Mouse (Mus musculus) thymus, adult 2 months (tissue): Measurements from ENCODE around the gene Lypd3. TPM values are rescaled to one million over a fixed set of nuclear protein-coding genes. Genes with fewer than 3 reads are reported as not detected.

Source experiments
- DNase-seq: peaks from one replicate; pipeline ENCODE4 v3.0.0; 2021
- H3K27ac ChIP-seq: fragments of 200-500 bp; 2 replicates; pipeline ENCODE4 v1.5.1; 2012; ENCODE audit warnings: low read length, control low read depth; ENCODE audit not compliant: control insufficient read depth, insufficient read depth
- H3K27me3 ChIP-seq: fragments of 200-500 bp; 2 replicates; pipeline ENCODE4 v1.6.1; 2012; ENCODE audit warnings: mild to moderate bottlenecking, low read length, moderate library complexity, mixed read lengths; ENCODE audit not compliant: control insufficient read depth, insufficient read depth
- H3K36me3 ChIP-seq: fragments of 200-500 bp; 2 replicates; pipeline ENCODE4 v1.6.1; 2012; ENCODE audit warnings: mild to moderate bottlenecking, low read length, moderate library complexity; ENCODE audit not compliant: control insufficient read depth, insufficient read depth
- H3K4me1 ChIP-seq: fragments of 200-500 bp; replicated peaks from 2 replicates; pipeline ENCODE4 v1.6.1; 2012; ENCODE audit warnings: low read length; ENCODE audit not compliant: control insufficient read depth, insufficient read depth
- H3K4me3 ChIP-seq: fragments of 200-500 bp; 2 replicates; pipeline ENCODE4 v1.5.1; 2012; ENCODE audit warnings: mild to moderate bottlenecking, low read length, control low read depth, moderate library complexity; ENCODE audit not compliant: control insufficient read depth, insufficient read depth
- CTCF ChIP-seq: fragments of 200-500 bp; IDR thresholded peaks from 2 replicates; pipeline ENCODE4 v1.5.1; 2012; ENCODE audit warnings: mild to moderate bottlenecking, control low read depth, low read length, moderate library complexity, borderline replicate concordance; ENCODE audit not compliant: control insufficient read depth, poor library complexity, insufficient read depth; ENCODE audit errors: extremely low read depth
- POLR2A ChIP-seq: fragments of 200-500 bp; IDR thresholded peaks from 2 replicates; pipeline ENCODE4 v1.6.1; 2012; ENCODE audit warnings: mild to moderate bottlenecking, low read length, control low read depth, moderate library complexity; ENCODE audit not compliant: control insufficient read depth, poor library complexity, insufficient read depth; ENCODE audit errors: extremely low read depth
- WGBS: fragments of 180-500 bp; shearing (Covaris S2); methylation state at CpG from one replicate; pipeline ENCODE4 v1.1.7; 2018; 5-methylcytosine and 5-hydroxymethylcytosine counted together
- polyA plus RNA-seq: library from polyadenylated mRNA; depleted of rRNA; stranded (reverse); fragments of >200 nt; gene quantifications from 2 replicates; pipeline ENCODE4 v1.2.3, GENCODE M21; 2012

Lypd3 gene
- polyA plus RNA-seq, 1 experiment, result 4.7 TPM

DNA sequence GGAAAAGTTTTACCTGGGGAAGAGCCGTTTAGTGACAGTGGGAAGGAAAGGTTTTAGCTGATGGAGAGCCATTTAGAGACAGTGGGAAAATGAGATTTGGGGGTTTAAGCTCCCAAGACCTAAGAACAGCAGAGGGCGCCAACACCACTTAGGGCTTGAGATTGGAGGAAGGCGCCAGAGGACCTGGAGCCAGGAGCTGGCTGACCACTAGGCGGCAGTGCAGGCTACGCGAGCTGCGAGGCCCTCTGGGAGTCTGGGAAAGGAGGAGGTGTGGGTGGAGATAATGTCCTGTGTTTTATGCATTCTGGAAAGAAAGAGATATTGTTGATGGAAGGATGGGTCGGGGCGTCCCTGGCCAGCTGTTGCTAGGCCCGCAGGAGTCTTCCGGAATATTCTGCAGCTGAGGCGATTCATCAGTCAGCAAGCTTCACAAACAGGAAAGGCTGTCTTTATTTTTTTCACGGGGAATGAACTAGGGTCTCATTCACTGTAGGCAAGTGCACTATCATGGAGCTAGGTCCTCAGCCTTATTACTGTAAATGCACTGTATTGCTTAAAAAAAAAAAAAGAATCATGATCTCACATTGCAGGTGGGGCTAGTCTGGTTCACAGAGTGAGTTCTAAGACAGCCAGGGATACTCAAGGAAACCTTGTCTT lies 35.3 kb upstream of the Lypd3 start:
- H3K4me3 ChIP-seq, result no peak overlapping the region

DNA sequence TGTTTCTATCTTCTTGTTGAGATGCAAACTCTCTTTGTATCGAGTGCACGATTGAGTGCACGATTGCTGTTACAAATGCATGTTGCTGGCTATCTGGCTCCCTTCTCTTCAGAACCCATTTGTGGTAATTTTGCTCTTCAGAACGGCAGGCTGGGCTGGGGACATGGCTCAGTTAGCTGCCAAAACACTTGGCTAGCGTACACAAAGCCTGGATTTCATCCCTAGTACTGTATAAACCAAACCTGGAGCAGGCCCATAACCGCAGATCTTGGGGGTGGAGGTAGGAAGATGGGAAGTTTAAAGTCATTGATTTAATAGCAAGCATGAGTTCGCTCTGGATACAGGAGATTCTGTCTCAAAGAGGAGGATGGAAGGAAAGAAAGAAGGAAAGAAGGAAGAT lies 30.8 kb upstream of the Lypd3 start:
- DNase-seq, result no peak
- Histone ChIP-seq H3K27ac (no peak overlapping the region), H3K4me3 (no peak overlapping the region), H3K36me3 (no peaks in the 10 kb centered on the region), H3K4me1 (peaks cover 24% of the 10 kb centered on the region), H3K27me3 (no peaks in the 10 kb centered on the region)
- TF ChIP-seq POLR2A, result no peak
- no peak for TF ChIP-seq CTCF
- WGBS, result 97% methylated on average over 7 of the region's 7 CpGs

More for the DNA sequence above, 35.3 kb upstream of the Lypd3 start:
- Histone ChIP-seq H3K27ac (no peak overlapping the region), H3K4me1 (no peaks in the 10 kb centered on the region; the same call in 1 of the 2 replicates), H3K27me3 (no peaks in the 10 kb centered on the region), H3K36me3 (no peaks in the 10 kb centered on the region)
- DNase-seq, result peak; percentile 94
- TF ChIP-seq CTCF (peak; percentile 100), POLR2A (no peak)
- 6% methylated on average over 13 of the region's 13 CpGs for WGBS

- H3K4me3 ChIP-seq, result no peak overlapping the region
- H3K4me1 ChIP-seq, result peaks cover 27% of the 10 kb centered on the region
- TF ChIP-seq CTCF, result no peak
- no peak for TF ChIP-seq POLR2A
- no peaks in the 10 kb centered on the region for H3K36me3 ChIP-seq
- no peak for DNase-seq
- H3K27ac ChIP-seq, result no peak overlapping the region
- no peaks in the 10 kb centered on the region for H3K27me3 ChIP-seq
- 96% methylated on average over 7 of the region's 7 CpGs for WGBS
These were observed 30.3 kb upstream of the Lypd3 start for GRCm38 (mm10) chr7:24606046-24606445.

DNA sequence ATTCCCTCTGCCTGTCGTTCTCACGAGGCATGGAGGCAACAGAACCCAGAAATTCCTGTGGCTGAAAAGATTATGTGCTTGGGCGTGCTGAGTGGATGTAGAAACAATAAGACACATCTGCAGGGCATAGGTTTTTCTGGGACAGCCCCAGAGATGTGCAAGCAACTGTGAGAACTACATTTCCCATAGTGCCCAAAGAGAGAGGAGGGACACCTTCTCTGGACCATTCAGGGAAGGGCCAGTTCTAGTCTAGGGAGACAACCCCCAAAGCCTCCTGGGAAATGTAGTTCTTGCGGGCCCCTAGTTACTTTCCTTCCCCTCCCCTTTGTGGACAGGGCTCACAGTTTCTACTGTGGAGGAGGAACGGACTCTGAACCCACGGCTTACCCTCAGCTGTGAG lies 28.3 kb upstream of the Lypd3 start:
- peak; percentile 85 for DNase-seq
- Histone ChIP-seq H3K27ac (peak overlapping the region; percentile 87), H3K4me1 (peaks cover 40% of the 10 kb centered on the region), H3K27me3 (no peaks in the 10 kb centered on the region), H3K36me3 (no peaks in the 10 kb centered on the region), H3K4me3 (peak overlapping the region; percentile 51)
- WGBS, result 38% methylated on average over 6 of the region's 6 CpGs
- TF ChIP-seq CTCF, result no peak

DNA sequence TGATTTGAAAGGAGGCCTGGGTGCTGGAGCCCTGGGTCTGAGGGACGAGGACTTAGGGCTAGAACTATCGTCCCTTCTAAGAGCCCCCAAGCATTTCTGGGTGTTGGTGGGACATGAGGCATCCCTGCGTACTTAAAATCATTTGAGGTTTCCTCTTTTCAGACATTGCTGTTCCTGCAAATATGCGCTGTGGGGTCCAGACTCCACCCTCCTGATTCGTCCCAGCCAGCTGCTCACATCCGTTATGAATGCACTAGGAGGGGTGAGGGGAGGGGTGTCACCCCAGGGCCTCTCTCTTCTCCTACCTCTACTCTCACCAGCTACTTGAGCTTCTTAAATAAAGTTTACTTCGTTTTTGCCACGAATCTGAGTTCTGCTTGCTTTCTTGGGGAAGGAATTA lies 27.8 kb upstream of the Lypd3 start:
- 8% methylated on average over 8 of the region's 8 CpGs for WGBS
- DNase-seq, result peak; percentile 73
- Histone ChIP-seq H3K27ac (peak overlapping the region; percentile 87), H3K36me3 (no peaks in the 10 kb centered on the region), H3K4me3 (peak overlapping the region; percentile 51), H3K4me1 (peaks cover 40% of the 10 kb centered on the region), H3K27me3 (no peaks in the 10 kb centered on the region)
- TF ChIP-seq CTCF (no peak), POLR2A (peak; percentile 19; the same call in 1 of the 2 replicates)

- whole genome bisulfite sequencing, result 4% methylated on average over 26 of the region's 27 CpGs
- peak; percentile 75 for DNase-seq
- Histone ChIP-seq H3K27me3 (no peaks in the 10 kb centered on the region), H3K4me1 (peaks cover 40% of the 10 kb centered on the region), H3K36me3 (no peaks in the 10 kb centered on the region), H3K4me3 (peak within 1 kb of the TSS; percentile 62), H3K27ac (peak within 1 kb of the TSS; percentile 71)
- TF ChIP-seq POLR2A, result no peak
- TF ChIP-seq CTCF, result no peak
These were observed 26.0 kb upstream of the Lypd3 start, which contains the start of gene Phldb3 for GRCm38 (mm10) chr7:24610144-24610878. TSS of gene Phldb3 (plus strand) at chr7:24610763.
